Mouse (Mus musculus) MEL (cell line): ENCODE results near the gene Iqsec1. TPM values are rescaled to one million over a fixed set of nuclear protein-coding genes. Genes with fewer than 3 reads are reported as not detected.

Source experiments
- DNase-seq: peaks from one replicate; pipeline ENCODE4 v3.0.0; 2011; ENCODE audit warnings: low read depth, low spot score
- H3K27ac ChIP-seq: 2 replicates; pipeline ENCODE4 v1.5.1; 2012; ENCODE audit warnings: low read depth, mild to moderate bottlenecking, control low read depth, low read length, moderate library complexity; ENCODE audit not compliant: control insufficient read depth
- H3K27me3 ChIP-seq, 2 experiments: fragments of 150-350 bp in 1 of 2; sonication (generic) in 1 of 2; 2 replicates each; pipeline ENCODE4 v1.6.1; 2012; ENCODE audit warnings: low read length in 2 of 2, mild to moderate bottlenecking in 2 of 2, improper control_type of control experiment in 1 of 2, moderate library complexity in 1 of 2; ENCODE audit not compliant: insufficient read depth in 2 of 2, control insufficient read depth in 1 of 2
- H3K36me3 ChIP-seq, 2 experiments: 2 replicates each; pipeline ENCODE4 v1.6.1; 2012 to 2014; ENCODE audit warnings: low read length in 2 of 2, improper control_type of control experiment in 1 of 2, inconsistent platforms in 1 of 2, mild to moderate bottlenecking in 1 of 2; ENCODE audit not compliant: insufficient read depth in 2 of 2, control insufficient read depth in 1 of 2
- H3K4me1 ChIP-seq, 2 experiments: fragments of 150-350 bp in 1 of 2; sonication (generic) in 1 of 2; 2 replicates each; pipeline ENCODE4 v1.6.1; 2012; ENCODE audit warnings: low read length in 2 of 2, improper control_type of control experiment in 1 of 2, mild to moderate bottlenecking in 1 of 2; ENCODE audit not compliant: insufficient read depth in 2 of 2, control insufficient read depth in 1 of 2
- H3K4me3 ChIP-seq, 2 experiments: fragments of 150-350 bp in 1 of 2; sonication (generic) in 1 of 2; 2 replicates each; pipeline ENCODE4 v1.5.1; 2012; ENCODE audit warnings: low read depth in 2 of 2, low read length in 2 of 2, mild to moderate bottlenecking in 2 of 2, moderate library complexity in 2 of 2, control low read depth in 1 of 2, improper control_type of control experiment in 1 of 2; ENCODE audit not compliant: control insufficient read depth in 1 of 2, insufficient read depth in 1 of 2
- H3K79me2 ChIP-seq: 2 replicates; pipeline ENCODE4 v1.6.1; 2012; ENCODE audit warnings: mild to moderate bottlenecking, low read length, moderate library complexity; ENCODE audit not compliant: control insufficient read depth, poor library complexity, insufficient read depth
- H3K9ac ChIP-seq: 2 replicates; pipeline ENCODE4 v1.6.1; 2012; ENCODE audit warnings: low read depth, mild to moderate bottlenecking, control low read depth, low read length, moderate library complexity; ENCODE audit not compliant: control insufficient read depth, poor library complexity, severe bottlenecking
- H3K9me3 ChIP-seq: fragments of 150-350 bp; sonication (generic); replicated peaks from 2 replicates; pipeline ENCODE4 v1.6.1; 2012; ENCODE audit warnings: mild to moderate bottlenecking, low read length, improper control_type of control experiment, moderate library complexity; ENCODE audit not compliant: insufficient read depth
- BHLHE40 ChIP-seq: IDR thresholded peaks from 2 replicates; pipeline ENCODE4 v1.6.1; 2012; ENCODE audit warnings: low read depth, mild to moderate bottlenecking, inconsistent platforms, low read length, improper control_type of control experiment, borderline replicate concordance
- CHD1 ChIP-seq: IDR thresholded peaks from 2 replicates; pipeline ENCODE4 v1.6.1; 2012; ENCODE audit warnings: low read depth, mild to moderate bottlenecking, inconsistent platforms, low read length, improper control_type of control experiment
- CHD2 ChIP-seq: IDR thresholded peaks from 2 replicates; pipeline ENCODE4 v1.6.1; 2011; ENCODE audit warnings: low read length, improper control_type of control experiment
- CTCF ChIP-seq, 3 experiments: IDR thresholded peaks in 2 of 3; conservative IDR thresholded peaks in 1 of 3; 2 replicates each; pipeline ENCODE4 v1.5.1; 2011 to 2012; ENCODE audit warnings: low read length in 3 of 3, low read depth in 2 of 3, mild to moderate bottlenecking in 2 of 3, improper control_type of control experiment in 1 of 3, inconsistent platforms in 1 of 3, mixed read lengths in 1 of 3, moderate library complexity in 1 of 3; ENCODE audit not compliant: control insufficient read depth in 1 of 3, insufficient read depth in 1 of 3, poor library complexity in 1 of 3, severe bottlenecking in 1 of 3
- E2F4 ChIP-seq: IDR thresholded peaks from 2 replicates; pipeline ENCODE4 v1.6.1; 2011; ENCODE audit warnings: low read depth, low read length, improper control_type of control experiment, borderline replicate concordance
- ELF1 ChIP-seq: IDR thresholded peaks from 2 replicates; pipeline ENCODE4 v1.6.1; 2014; ENCODE audit warnings: low read depth, mild to moderate bottlenecking, inconsistent platforms, low read length, improper control_type of control experiment, moderate library complexity
- EP300 ChIP-seq, 2 experiments: IDR thresholded peaks; 2 replicates each; pipeline ENCODE4 v1.6.1; 2011; ENCODE audit warnings: improper control_type of control experiment in 2 of 2, low read length in 2 of 2, low read depth in 1 of 2, mild to moderate bottlenecking in 1 of 2
- ETS1 ChIP-seq: IDR thresholded peaks from 2 replicates; pipeline ENCODE4 v1.6.1; 2012; ENCODE audit warnings: low read depth, mild to moderate bottlenecking, inconsistent platforms, low read length, improper control_type of control experiment, moderate library complexity
- GABPA ChIP-seq: IDR thresholded peaks from 2 replicates; pipeline ENCODE4 v1.6.1; 2012; ENCODE audit warnings: low read depth, mild to moderate bottlenecking, inconsistent platforms, low read length, improper control_type of control experiment, moderate library complexity
- GATA1 ChIP-seq: IDR thresholded peaks from 2 replicates; pipeline ENCODE4 v1.6.1; 2011; ENCODE audit warnings: low read depth, low read length, improper control_type of control experiment
- JUND ChIP-seq: IDR thresholded peaks from 2 replicates; pipeline ENCODE4 v1.6.1; 2011; ENCODE audit warnings: low read depth, mild to moderate bottlenecking, improper control_type of control experiment, low read length
- MAFK ChIP-seq: IDR thresholded peaks from 2 replicates; pipeline ENCODE4 v1.6.1; 2011; ENCODE audit warnings: low read depth, mild to moderate bottlenecking, low read length, improper control_type of control experiment, borderline replicate concordance
- MAX ChIP-seq: IDR thresholded peaks from 2 replicates; pipeline ENCODE4 v1.6.1; 2011; ENCODE audit warnings: low read length, improper control_type of control experiment
- MAZ ChIP-seq: IDR thresholded peaks from 2 replicates; pipeline ENCODE4 v1.6.1; 2012; ENCODE audit warnings: low read depth, mild to moderate bottlenecking, inconsistent platforms, low read length, improper control_type of control experiment
- MEF2A ChIP-seq: IDR thresholded peaks from 2 replicates; pipeline ENCODE4 v1.6.1; 2014; ENCODE audit warnings: low read depth, mild to moderate bottlenecking, inconsistent platforms, low read length, improper control_type of control experiment; ENCODE audit not compliant: poor library complexity, insufficient replicate concordance, severe bottlenecking; ENCODE audit errors: extremely low read depth
- MYB ChIP-seq: IDR thresholded peaks from 2 replicates; pipeline ENCODE4 v1.6.1; 2011; ENCODE audit warnings: mild to moderate bottlenecking, low read depth, low read length, improper control_type of control experiment
- MYC ChIP-seq: IDR thresholded peaks from 2 replicates; pipeline ENCODE4 v1.6.1; 2011; ENCODE audit warnings: low read depth, mild to moderate bottlenecking, low read length, improper control_type of control experiment, moderate library complexity
- NELFE ChIP-seq: IDR thresholded peaks from 2 replicates; pipeline ENCODE4 v1.6.1; 2011; ENCODE audit warnings: low read depth, low read length, improper control_type of control experiment
- NRF1 ChIP-seq: IDR thresholded peaks from 2 replicates; pipeline ENCODE4 v1.6.1; 2014; ENCODE audit warnings: low read depth, mild to moderate bottlenecking, inconsistent platforms, low read length, improper control_type of control experiment, moderate library complexity; ENCODE audit not compliant: poor library complexity, insufficient read depth, severe bottlenecking
- POLR2A ChIP-seq, 2 experiments: IDR thresholded peaks; 2 replicates each; pipeline ENCODE4 v1.6.1; 2011 to 2012; ENCODE audit warnings: low read length in 2 of 2, mild to moderate bottlenecking in 2 of 2, control low read depth in 1 of 2, improper control_type of control experiment in 1 of 2, low read depth in 1 of 2, moderate library complexity in 1 of 2; ENCODE audit not compliant: control insufficient read depth in 1 of 2, insufficient read depth in 1 of 2, poor library complexity in 1 of 2
- POLR2AphosphoS2 ChIP-seq: IDR thresholded peaks from 2 replicates; pipeline ENCODE4 v1.6.1; 2011; ENCODE audit warnings: low read length, improper control_type of control experiment
- POLR2AphosphoS5 ChIP-seq: IDR thresholded peaks from 2 replicates; pipeline ENCODE4 v1.6.1; 2012; ENCODE audit warnings: low read depth, borderline replicate concordance, mild to moderate bottlenecking, inconsistent platforms, low read length, moderate library complexity, mixed read lengths
- RAD21 ChIP-seq: IDR thresholded peaks from 2 replicates; pipeline ENCODE4 v1.6.1; 2011; ENCODE audit warnings: mild to moderate bottlenecking, low read depth, low read length, improper control_type of control experiment
- SIN3A ChIP-seq: IDR thresholded peaks from 2 replicates; pipeline ENCODE4 v1.6.1; 2012; ENCODE audit warnings: low read length, improper control_type of control experiment, inconsistent platforms
- SMC3 ChIP-seq: IDR thresholded peaks from 2 replicates; pipeline ENCODE4 v1.6.1; 2011; ENCODE audit warnings: low read depth, low read length, improper control_type of control experiment
- TAL1 ChIP-seq: IDR thresholded peaks from 2 replicates; pipeline ENCODE4 v1.6.1; 2012; ENCODE audit warnings: mild to moderate bottlenecking, inconsistent platforms, low read length, moderate library complexity, mixed read lengths
- TBP ChIP-seq: IDR thresholded peaks from 2 replicates; pipeline ENCODE4 v1.8.0; 2011; ENCODE audit warnings: low read depth, low read length, improper control_type of control experiment
- TCF12 ChIP-seq: IDR thresholded peaks from 2 replicates; pipeline ENCODE4 v1.6.1; 2014; ENCODE audit warnings: low read depth, mild to moderate bottlenecking, inconsistent platforms, low read length, improper control_type of control experiment, moderate library complexity
- UBTF ChIP-seq: IDR thresholded peaks from 2 replicates; pipeline ENCODE4 v1.6.1; 2012; ENCODE audit warnings: low read depth, mild to moderate bottlenecking, inconsistent platforms, low read length, improper control_type of control experiment, moderate library complexity, borderline replicate concordance; ENCODE audit not compliant: insufficient read depth
- USF1 ChIP-seq: IDR thresholded peaks from 2 replicates; pipeline ENCODE4 v1.6.1; 2014; ENCODE audit warnings: low read depth, mild to moderate bottlenecking, inconsistent platforms, low read length, improper control_type of control experiment, moderate library complexity
- USF2 ChIP-seq, 2 experiments: IDR thresholded peaks; 2 replicates each; pipeline ENCODE4 v1.6.1; 2011 to 2012; ENCODE audit warnings: improper control_type of control experiment in 2 of 2, low read length in 2 of 2, borderline replicate concordance in 1 of 2, inconsistent platforms in 1 of 2, low read depth in 1 of 2, mild to moderate bottlenecking in 1 of 2; ENCODE audit not compliant: insufficient read depth in 1 of 2
- ZC3H11A ChIP-seq: IDR thresholded peaks from 2 replicates; pipeline ENCODE4 v1.6.1; 2012; ENCODE audit warnings: low read depth, mild to moderate bottlenecking, inconsistent platforms, low read length, improper control_type of control experiment
- ZKSCAN1 ChIP-seq: IDR thresholded peaks from 2 replicates; pipeline ENCODE4 v1.6.1; 2012; ENCODE audit warnings: low read depth, mild to moderate bottlenecking, inconsistent platforms, low read length, improper control_type of control experiment, moderate library complexity
- ZMIZ1 ChIP-seq: IDR thresholded peaks from 2 replicates; pipeline ENCODE4 v1.6.1; 2012; ENCODE audit warnings: low read depth, mild to moderate bottlenecking, inconsistent platforms, low read length, improper control_type of control experiment, moderate library complexity
- ZNF384 ChIP-seq: IDR thresholded peaks from 2 replicates; pipeline ENCODE4 v1.6.1; 2012; ENCODE audit warnings: low read depth, mild to moderate bottlenecking, inconsistent platforms, low read length, improper control_type of control experiment
- polyA plus RNA-seq, 2 experiments: library from polyadenylated mRNA; stranded (reverse) in 1 of 2; unstranded in 1 of 2; fragments of >175 nt in 1 of 2; fragments of >200 nt in 1 of 2; gene quantifications; 2 replicates each; pipeline versions ENCODE4 v1.2.1 to v1.2.4; 2012; ENCODE audit warnings: low replicate concordance in 2 of 2, low read depth in 1 of 2; ENCODE audit not compliant: insufficient read length in 2 of 2, insufficient read depth in 1 of 2, missing spikeins in 1 of 2
- total RNA-seq: library from RNA; depleted of rRNA; stranded (reverse); fragments of 300-350 nt; gene quantifications from 2 replicates; pipeline ENCODE4 v1.2.3, GENCODE M21; 2012

The Iqsec1 gene
- total and polyA plus RNA-seq, 3 experiments: 14.8 to 73.4 (median 30.8) TPM

DNA sequence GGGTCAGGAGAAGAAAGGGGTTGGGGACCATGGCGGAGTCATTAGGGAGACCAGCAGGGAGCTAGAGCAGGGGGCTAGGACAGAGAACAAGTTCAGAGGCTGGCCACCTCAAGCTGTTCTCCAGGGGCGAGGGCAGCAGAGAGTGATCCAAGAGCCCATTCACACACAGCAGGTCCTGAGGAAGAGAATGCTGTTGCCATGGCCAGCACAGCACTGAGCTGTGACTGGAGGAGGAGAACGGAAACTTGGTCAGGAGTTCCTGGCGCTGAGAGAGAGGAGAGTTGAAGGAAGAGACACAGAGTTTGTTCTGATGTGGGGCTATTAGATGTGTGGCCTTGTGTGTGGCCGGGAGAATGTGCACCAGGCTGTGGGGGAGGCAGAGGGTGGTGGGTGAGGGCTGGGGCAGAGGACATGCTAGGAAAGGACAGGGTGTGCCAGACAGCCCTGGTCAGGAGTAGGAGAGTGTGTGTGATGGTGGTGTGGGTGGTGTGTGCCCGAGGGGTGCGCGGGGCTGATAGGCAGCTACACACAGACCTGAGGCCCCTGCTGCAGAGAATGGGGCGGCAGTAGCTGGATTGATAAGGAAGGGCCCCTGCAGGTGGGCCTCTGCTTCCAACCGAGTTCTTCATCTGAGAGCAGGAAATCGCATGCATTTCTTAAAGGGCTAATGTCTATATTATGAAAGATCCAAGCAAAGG, 365.6 kb downstream of the Iqsec1 start:
- Histone ChIP-seq H3K9me3 (no peaks in the 10 kb centered on the region), H3K79me2 (peaks cover 61% of the 10 kb centered on the region), H3K4me3 (peak overlapping the region; percentile 40 to 61), H3K36me3 (peaks cover 5 to 37% of the 10 kb centered on the region in 2 experiments), H3K27me3 (no peaks in the 10 kb centered on the region), H3K27ac (peak overlapping the region; percentile 98), H3K9ac (peak overlapping the region; percentile 92), H3K4me1 (peaks cover 23 to 57% of the 10 kb centered on the region in 2 experiments; a peak in 3 of 4 replicates)
- peak; percentile 90 for DNase-seq
- TF ChIP-seq ZNF384: no peak
- no peak for TF ChIP-seq CTCF (IDR thresholded peaks at IDR 0.05 in 2 of 3, conservative IDR thresholded peaks at IDR 0.05 in 1 of 3; ENCODE audit: control insufficient read depth in 1 of 3, insufficient read depth in 1 of 3, low read depth in 2 of 3, low read length in 3 of 3, poor library complexity in 1 of 3, severe bottlenecking in 1 of 3)
- TF ChIP-seq TCF12: peak; percentile 97
- TF ChIP-seq MYB: peak; percentile 71
- no peak for TF ChIP-seq CHD2
- TF ChIP-seq ZC3H11A: no peak
- no peak for TF ChIP-seq E2F4
- TF ChIP-seq USF2 (IDR thresholded peaks at IDR 0.05; ENCODE audit: borderline replicate concordance in 1 of 2, insufficient read depth in 1 of 2, low read depth in 1 of 2, low read length in 2 of 2): no peak
- peak; percentile 86 for TF ChIP-seq ZMIZ1
- TF ChIP-seq NELFE: peak; percentile 26
- TF ChIP-seq ETS1: peak; percentile 88
- TF ChIP-seq MAZ: peak; percentile 61
- TF ChIP-seq GATA1: peak; percentile 92
- no peak for TF ChIP-seq GABPA
- peak; percentile 77 for TF ChIP-seq BHLHE40
- peak; percentile 57; the same call in 1 of the 2 replicates for TF ChIP-seq MAX
- no peak; the same call in 1 of the 2 replicates for TF ChIP-seq POLR2AphosphoS5
- TF ChIP-seq ELF1: peak; percentile 55
- TF ChIP-seq POLR2A (IDR thresholded peaks at IDR 0.05; ENCODE audit: control insufficient read depth in 1 of 2, insufficient read depth in 1 of 2, low read depth in 1 of 2, low read length in 2 of 2, poor library complexity in 1 of 2): peak in 1 of 2 experiments; percentile 72; a peak in 2 of 4 replicates
- no peak for TF ChIP-seq MAFK
- TF ChIP-seq UBTF: 0 out of 2 replicates have a peak, but pooled peaks have one; percentile 18
- TF ChIP-seq SMC3: no peak
- TF ChIP-seq NRF1: peak; percentile 28; the same call in 1 of the 2 replicates
- TF ChIP-seq CHD1: no peak
- peak; percentile 83 for TF ChIP-seq SIN3A
- TF ChIP-seq MEF2A: no peak
- TF ChIP-seq MYC: 0 out of 2 replicates have a peak, but pooled peaks have one; percentile 75
- TF ChIP-seq EP300 (IDR thresholded peaks at IDR 0.05; ENCODE audit: low read depth in 1 of 2, low read length in 2 of 2): peak; percentile 91 to 97
- peak; percentile 50; the same call in 1 of the 2 replicates for TF ChIP-seq TBP
- TF ChIP-seq USF1: no peak
- no peak for TF ChIP-seq ZKSCAN1
- TF ChIP-seq JUND: 0 out of 2 replicates have a peak, but pooled peaks have one; percentile 40
- no peak for TF ChIP-seq RAD21
- 0 out of 2 replicates have a peak, but pooled peaks have one; percentile 22 for TF ChIP-seq POLR2AphosphoS2
- peak; percentile 94 for TF ChIP-seq TAL1
